Mouse (Mus musculus): ENCODE measurements around the gene Vmac. TPM values are rescaled to one million over a fixed set of nuclear protein-coding genes. Genes with fewer than 3 reads are reported as not detected.

Gene Vmac
- polyA plus RNA-seq, 1 experiment from 2014 or later, result 23.6 TPM

DNA sequence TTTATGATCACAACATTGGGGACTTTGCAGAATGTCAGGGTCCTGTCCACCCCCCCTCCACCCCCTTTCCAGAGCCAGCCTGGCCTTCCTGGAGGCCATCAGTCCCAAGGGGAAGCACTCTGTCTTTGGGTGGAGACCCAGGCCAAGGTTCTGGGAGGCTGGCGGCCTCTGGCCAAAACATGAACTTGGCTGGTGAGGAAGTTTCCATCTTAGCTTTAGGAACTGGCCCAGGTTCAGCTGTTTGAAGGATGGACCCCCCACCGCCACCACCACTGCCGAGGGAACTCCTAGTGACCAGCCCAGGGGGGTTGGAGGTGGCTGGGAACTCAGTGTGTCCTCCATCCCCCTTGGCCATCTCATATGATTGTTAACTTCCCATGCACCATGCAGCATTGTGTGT lies 43.3 kb upstream of the Vmac start:
- Histone ChIP-seq H3K4me3 (ENCODE audit: low read length) (no peak overlapping the region), H3K27ac (ENCODE audit: low read depth, low read length) (no peak overlapping the region), H3K4me1 (ENCODE audit: control insufficient read depth, insufficient read depth, low read length) (peaks cover 8% of the 10 kb centered on the region; the same call in 1 of the 2 replicates), H3K27me3 (ENCODE audit: control insufficient read depth, insufficient read depth, low read length) (peaks cover 12% of the 10 kb centered on the region; the same call in 1 of the 2 replicates), H3K36me3 (ENCODE audit: control insufficient read depth, insufficient read depth, low read length) (no peaks in the 10 kb centered on the region), H3K9me3 (ENCODE audit: control insufficient read depth, low read length) (no peaks in the 10 kb centered on the region), H3K4me2 (replicated peaks; ENCODE audit: low read depth, low read length) (no peak overlapping the region), H3K9ac (ENCODE audit: low read depth, low read length) (no peak overlapping the region)
- 66% methylated on average over 3 of the region's 3 CpGs for WGBS
- ATAC-seq (ENCODE audit: low FRiP score, low TSS enrichment), result no peak

DNA sequence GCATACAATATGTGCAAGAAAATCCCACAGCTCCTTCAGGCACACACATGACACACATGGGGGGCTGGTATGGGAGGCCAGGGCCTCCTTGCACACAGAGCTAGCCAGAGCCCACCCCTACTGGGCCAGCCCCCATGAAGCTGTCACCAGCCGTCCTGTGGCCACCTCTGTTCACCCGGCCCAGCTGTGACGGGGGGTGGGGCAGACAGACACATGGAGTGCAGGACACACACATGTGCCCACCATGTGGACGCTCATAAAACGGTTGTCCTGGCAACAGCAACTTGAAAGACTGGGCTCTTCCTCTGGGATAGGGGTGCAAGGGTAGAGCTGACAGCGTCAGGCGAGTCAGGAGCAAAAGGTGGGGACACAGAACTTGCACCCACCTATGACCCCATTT lies 41.4 kb upstream of the Vmac start:
- 32% methylated on average over 7 of the region's 7 CpGs for WGBS
- Histone ChIP-seq H3K4me3 (ENCODE audit: low read length) (no peak overlapping the region), H3K4me1 (ENCODE audit: control insufficient read depth, insufficient read depth, low read length) (peaks cover 10% of the 10 kb centered on the region; the same call in 1 of the 2 replicates), H3K36me3 (ENCODE audit: control insufficient read depth, insufficient read depth, low read length) (no peaks in the 10 kb centered on the region), H3K9ac (ENCODE audit: low read depth, low read length) (no peak overlapping the region), H3K4me2 (replicated peaks; ENCODE audit: low read depth, low read length) (no peak overlapping the region), H3K27me3 (ENCODE audit: control insufficient read depth, insufficient read depth, low read length) (peaks cover 30% of the 10 kb centered on the region), H3K27ac (ENCODE audit: low read depth, low read length) (no peak overlapping the region), H3K9me3 (ENCODE audit: control insufficient read depth, low read length) (no peaks in the 10 kb centered on the region)
- no peak for ATAC-seq (ENCODE audit: low FRiP score, low TSS enrichment)

DNA sequence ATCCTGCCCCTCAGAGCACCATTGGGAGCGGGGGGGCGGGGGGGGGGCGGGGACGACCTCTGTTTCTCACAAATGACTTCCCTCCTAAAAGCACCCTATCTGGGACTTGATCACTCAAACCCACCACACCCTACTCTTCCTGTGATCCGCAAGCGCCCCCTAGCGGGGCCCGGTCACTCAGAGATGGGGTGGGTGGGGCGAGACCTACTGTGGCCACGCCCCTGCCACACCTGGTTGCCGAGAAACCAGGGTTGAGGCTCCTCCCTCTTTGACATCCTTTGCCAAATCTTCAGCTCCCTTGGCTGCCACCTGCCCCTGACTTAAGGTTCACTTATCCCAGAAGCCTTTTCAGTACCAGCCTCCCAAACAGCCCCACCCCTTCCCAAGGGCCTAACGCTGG lies 40.3 kb upstream of the Vmac start:
- Histone ChIP-seq H3K27ac (ENCODE audit: low read depth, low read length) (no peak overlapping the region), H3K4me3 (ENCODE audit: low read length) (no peak overlapping the region), H3K4me2 (replicated peaks; ENCODE audit: low read depth, low read length) (0 out of 2 replicates have a peak overlapping the region, but pooled peaks have one; percentile 97), H3K9me3 (ENCODE audit: control insufficient read depth, low read length) (no peaks in the 10 kb centered on the region), H3K36me3 (ENCODE audit: control insufficient read depth, insufficient read depth, low read length) (no peaks in the 10 kb centered on the region), H3K4me1 (ENCODE audit: control insufficient read depth, insufficient read depth, low read length) (peaks cover 10% of the 10 kb centered on the region; the same call in 1 of the 2 replicates), H3K9ac (ENCODE audit: low read depth, low read length) (no peak overlapping the region), H3K27me3 (ENCODE audit: control insufficient read depth, insufficient read depth, low read length) (peaks cover 41% of the 10 kb centered on the region)
- ATAC-seq (ENCODE audit: low FRiP score, low TSS enrichment), result 0 out of 2 replicates have a peak, but pooled peaks have one; percentile 14
- WGBS, result 5% methylated on average over 12 of the region's 12 CpGs

DNA sequence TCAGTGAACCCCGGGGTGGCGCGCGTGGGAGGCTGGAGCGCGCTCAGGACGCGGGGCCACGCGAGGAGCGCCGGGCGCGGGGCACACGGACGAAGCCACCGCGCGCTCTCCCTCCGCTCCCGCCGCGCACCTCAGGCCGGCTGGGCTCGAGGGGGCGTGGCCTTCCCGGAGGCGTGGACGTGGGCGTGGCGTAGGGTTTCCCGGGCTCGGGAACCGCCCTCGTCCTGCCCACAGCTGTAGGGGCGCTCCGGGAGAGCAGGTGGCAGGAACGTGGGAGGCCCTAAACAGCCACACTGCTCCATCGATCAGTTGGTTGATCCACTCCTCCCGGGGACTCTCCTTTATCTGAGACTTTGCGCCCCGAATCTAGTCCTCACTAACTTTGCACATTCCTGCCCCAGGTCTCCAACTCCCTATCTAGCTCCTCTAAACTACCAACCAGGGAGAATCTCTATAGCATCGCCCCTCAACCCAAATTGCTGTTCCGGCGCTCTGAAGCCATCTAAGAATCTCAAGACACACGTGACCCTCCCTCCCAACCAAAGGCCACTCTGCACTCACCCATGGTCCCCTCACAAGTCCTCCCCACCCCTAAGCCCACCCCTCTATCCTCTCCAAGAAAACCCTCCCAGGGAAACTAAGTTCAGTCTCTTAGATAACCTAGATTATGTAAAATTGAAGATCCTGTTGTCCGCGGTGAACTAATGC lies 39.7 kb upstream of the Vmac start, which contains the start of gene Nrtn:
Gene Nrtn (minus strand): TSS at position 115 of the 708 bp plus-strand sequence.
- peak; percentile 59 for ATAC-seq (ENCODE audit: low FRiP score, low TSS enrichment)
- no peaks in the 10 kb centered on the region for H3K36me3 ChIP-seq (ENCODE audit: control insufficient read depth, insufficient read depth, low read length)
- WGBS, result under 1% methylated on average over 45 of the region's 48 CpGs
- peak within 1 kb of the TSS; percentile 51 for H3K4me3 ChIP-seq (ENCODE audit: low read length)
- H3K27me3 ChIP-seq (ENCODE audit: control insufficient read depth, insufficient read depth, low read length), result peaks cover 44% of the 10 kb centered on the region
- peaks cover 9% of the 10 kb centered on the region; the same call in 1 of the 2 replicates for H3K4me1 ChIP-seq (ENCODE audit: control insufficient read depth, insufficient read depth, low read length)
- peak within 1 kb of the TSS; percentile 97 for H3K4me2 ChIP-seq (replicated peaks; ENCODE audit: low read depth, low read length)
- H3K9ac ChIP-seq (ENCODE audit: low read depth, low read length), result peak within 1 kb of the TSS; percentile 65
- H3K9me3 ChIP-seq (ENCODE audit: control insufficient read depth, low read length), result no peaks in the 10 kb centered on the region
- H3K27ac ChIP-seq (ENCODE audit: low read depth, low read length), result no peak within 1 kb of the TSS

DNA sequence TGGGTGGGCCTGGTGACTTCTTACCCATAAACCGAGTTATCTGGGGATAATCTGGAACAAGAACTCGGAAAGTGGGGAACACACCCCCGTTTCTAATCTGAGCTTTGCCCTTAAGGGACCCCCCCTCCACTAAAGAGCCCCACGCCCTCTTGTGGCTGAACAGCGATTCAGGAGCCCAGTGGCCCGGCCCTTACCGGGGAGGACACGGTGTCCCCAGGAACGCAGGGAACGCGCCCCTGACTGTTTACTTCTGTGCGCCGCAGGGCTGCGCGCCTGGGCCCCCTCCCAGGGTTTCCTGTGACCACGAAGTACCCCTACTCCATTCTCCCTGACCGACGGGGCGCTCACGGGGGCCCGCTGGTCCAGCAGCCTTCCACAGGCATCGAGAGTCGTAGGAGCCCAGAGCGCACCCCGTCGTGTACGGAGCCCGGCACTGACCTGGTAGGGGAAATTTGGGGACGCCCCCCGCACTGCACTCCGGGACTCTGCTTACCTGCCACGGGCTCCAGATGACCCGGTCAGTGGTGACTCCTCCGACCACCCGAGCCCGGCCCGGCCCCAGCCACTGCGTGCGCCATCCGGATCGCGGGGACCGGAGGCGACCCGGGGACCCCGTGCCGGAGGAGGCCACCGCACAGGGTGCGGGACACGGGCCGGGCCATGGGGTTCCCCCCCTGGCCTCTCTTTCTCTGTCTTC lies 39.0 kb upstream of the Vmac start:
- Histone ChIP-seq H3K9me3 (ENCODE audit: control insufficient read depth, low read length) (no peaks in the 10 kb centered on the region), H3K27me3 (ENCODE audit: control insufficient read depth, insufficient read depth, low read length) (peaks cover 51% of the 10 kb centered on the region), H3K36me3 (ENCODE audit: control insufficient read depth, insufficient read depth, low read length) (no peaks in the 10 kb centered on the region), H3K9ac (ENCODE audit: low read depth, low read length) (peak overlapping the region; percentile 65), H3K4me1 (ENCODE audit: control insufficient read depth, insufficient read depth, low read length) (peaks cover 5% of the 10 kb centered on the region; the same call in 1 of the 2 replicates), H3K27ac (ENCODE audit: low read depth, low read length) (no peak overlapping the region), H3K4me2 (replicated peaks; ENCODE audit: low read depth, low read length) (peak overlapping the region; percentile 97), H3K4me3 (ENCODE audit: low read length) (peak overlapping the region; percentile 51)
- WGBS, result 3% methylated on average over 49 of the region's 51 CpGs
- peak; percentile 25 for ATAC-seq (ENCODE audit: low FRiP score, low TSS enrichment)

DNA sequence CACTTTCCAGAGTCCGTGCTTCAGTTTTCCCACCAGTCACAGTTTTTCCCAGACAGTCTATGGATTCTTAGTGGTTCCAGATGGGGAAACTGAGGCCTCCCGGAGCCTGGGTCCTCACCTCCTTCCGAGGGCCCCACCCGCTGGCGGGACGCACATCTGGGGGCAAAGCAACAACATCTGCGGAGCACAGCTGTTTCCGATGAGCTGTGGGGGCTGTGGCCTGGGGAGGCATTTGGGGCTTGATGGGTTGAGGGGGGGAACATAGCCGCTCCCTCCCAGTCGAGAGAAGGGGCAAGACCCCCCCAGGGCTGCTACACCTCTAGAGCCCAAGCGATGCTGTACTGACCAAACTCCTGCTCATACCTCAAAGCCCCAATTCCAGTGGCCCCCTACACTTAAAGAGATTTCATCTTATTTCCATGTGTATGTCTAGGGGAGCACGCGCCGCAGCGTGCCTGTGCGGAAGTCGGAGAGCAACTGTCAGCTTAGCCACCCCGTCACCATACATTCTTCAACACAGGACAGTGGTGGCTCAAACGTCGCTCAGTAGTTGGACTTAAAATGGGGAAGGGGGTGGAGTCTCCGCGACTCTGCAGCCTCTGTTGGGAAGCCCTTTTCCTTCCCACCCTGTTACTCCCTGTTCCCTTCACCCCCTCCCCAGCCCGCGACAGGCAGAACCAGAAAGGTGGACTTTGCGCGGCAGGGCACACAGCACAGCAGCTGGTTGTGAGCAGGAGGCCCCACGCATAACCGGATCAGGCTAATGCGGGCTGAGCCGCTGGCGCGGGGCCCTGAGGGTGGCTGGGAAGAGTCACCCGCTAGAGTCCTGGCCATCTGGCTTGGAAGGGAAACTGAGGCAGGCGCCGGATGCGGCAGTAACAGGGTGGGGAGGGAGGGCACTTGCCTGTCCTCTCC lies 36.7 kb upstream of the Vmac start:
- Histone ChIP-seq H3K27me3 (ENCODE audit: control insufficient read depth, insufficient read depth, low read length) (peaks cover 56% of the 10 kb centered on the region), H3K36me3 (ENCODE audit: control insufficient read depth, insufficient read depth, low read length) (no peaks in the 10 kb centered on the region), H3K9ac (ENCODE audit: low read depth, low read length) (no peak overlapping the region; the same call in 1 of the 2 replicates), H3K4me3 (ENCODE audit: low read length) (no peak overlapping the region; the same call in 1 of the 2 replicates), H3K4me2 (replicated peaks; ENCODE audit: low read depth, low read length) (no peak overlapping the region), H3K4me1 (ENCODE audit: control insufficient read depth, insufficient read depth, low read length) (peaks cover 5% of the 10 kb centered on the region; the same call in 1 of the 2 replicates), H3K9me3 (ENCODE audit: control insufficient read depth, low read length) (no peaks in the 10 kb centered on the region), H3K27ac (ENCODE audit: low read depth, low read length) (no peak overlapping the region)
- WGBS, result 14% methylated on average over 36 of the region's 36 CpGs
- no peak for ATAC-seq (ENCODE audit: low FRiP score, low TSS enrichment)

DNA sequence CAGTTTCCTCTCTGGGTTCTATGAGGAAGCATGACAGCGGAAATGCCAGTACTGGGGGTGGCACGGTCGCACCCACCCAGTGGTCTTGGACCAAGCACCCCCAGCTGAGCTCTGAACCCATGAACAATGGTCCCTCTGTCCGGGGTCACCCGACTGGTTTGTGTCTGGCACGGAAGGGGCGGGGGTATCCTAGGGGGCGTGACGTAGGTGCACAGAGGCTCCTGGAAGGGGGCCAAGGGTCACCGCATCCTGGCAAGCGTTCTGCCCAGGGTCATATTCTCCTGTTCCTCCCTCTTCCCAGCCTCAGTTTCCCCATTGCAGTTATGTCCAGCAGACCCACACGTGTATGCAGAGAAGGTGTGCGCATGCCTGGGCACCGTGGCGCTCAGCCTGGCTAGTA lies 35.6 kb upstream of the Vmac start:
- H3K36me3 ChIP-seq (ENCODE audit: control insufficient read depth, insufficient read depth, low read length), result no peaks in the 10 kb centered on the region
- no peak overlapping the region for H3K4me3 ChIP-seq (ENCODE audit: low read length)
- H3K9me3 ChIP-seq (ENCODE audit: control insufficient read depth, low read length), result no peaks in the 10 kb centered on the region
- 21% methylated on average over 15 of the region's 15 CpGs for WGBS
- H3K27me3 ChIP-seq (ENCODE audit: control insufficient read depth, insufficient read depth, low read length), result peaks cover 60% of the 10 kb centered on the region
- H3K27ac ChIP-seq (ENCODE audit: low read depth, low read length), result no peak overlapping the region
- H3K4me2 ChIP-seq (replicated peaks; ENCODE audit: low read depth, low read length), result no peak overlapping the region
- H3K4me1 ChIP-seq (ENCODE audit: control insufficient read depth, insufficient read depth, low read length), result peaks cover 5% of the 10 kb centered on the region; the same call in 1 of the 2 replicates
- H3K9ac ChIP-seq (ENCODE audit: low read depth, low read length), result no peak overlapping the region
- no peak for ATAC-seq (ENCODE audit: low FRiP score, low TSS enrichment)

DNA sequence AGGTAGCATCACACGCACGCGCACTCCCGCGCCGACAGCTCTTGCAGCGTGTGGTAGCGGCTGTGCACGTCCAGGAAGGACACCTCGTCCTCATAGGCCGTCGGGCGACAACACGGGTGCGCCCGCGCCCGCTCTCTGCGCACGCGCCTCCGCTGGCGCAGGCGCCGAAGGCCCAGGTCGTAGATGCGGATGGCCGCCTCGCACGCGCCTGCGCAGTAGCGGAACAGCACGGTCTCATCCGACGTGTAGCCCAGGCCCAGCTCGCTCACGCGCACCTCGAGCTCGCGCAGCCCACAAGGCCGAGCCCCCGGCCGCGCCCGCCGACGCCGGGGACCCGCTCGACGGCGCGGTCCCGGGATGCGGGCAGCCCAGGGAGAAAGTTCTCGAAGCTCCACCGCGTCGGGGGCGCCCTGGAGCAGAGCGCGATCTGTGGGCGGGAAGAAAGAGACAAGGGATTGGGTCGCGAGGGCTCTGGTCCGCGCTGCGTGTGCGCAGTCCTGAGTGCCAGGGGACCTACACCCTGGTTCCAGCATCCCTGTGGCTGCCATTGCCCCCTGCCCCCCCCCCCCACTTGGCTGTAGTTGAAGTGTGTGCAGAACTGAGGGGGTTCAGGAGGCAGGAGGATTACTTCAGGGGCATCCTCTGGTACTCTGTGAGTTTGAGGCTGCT lies 33.7 kb upstream of the Vmac start:
- Histone ChIP-seq H3K9ac (ENCODE audit: low read depth, low read length) (no peak overlapping the region), H3K4me2 (replicated peaks; ENCODE audit: low read depth, low read length) (peak overlapping the region; percentile 39), H3K27ac (ENCODE audit: low read depth, low read length) (no peak overlapping the region), H3K9me3 (ENCODE audit: control insufficient read depth, low read length) (no peaks in the 10 kb centered on the region), H3K27me3 (ENCODE audit: control insufficient read depth, insufficient read depth, low read length) (peaks cover 52% of the 10 kb centered on the region), H3K36me3 (ENCODE audit: control insufficient read depth, insufficient read depth, low read length) (no peaks in the 10 kb centered on the region), H3K4me3 (ENCODE audit: low read length) (peak overlapping the region; percentile 12), H3K4me1 (ENCODE audit: control insufficient read depth, insufficient read depth, low read length) (peaks cover 5% of the 10 kb centered on the region; the same call in 1 of the 2 replicates)
- WGBS, result 26% methylated on average over 69 of the region's 71 CpGs
- ATAC-seq (ENCODE audit: low FRiP score, low TSS enrichment), result peak; percentile 65
